Mouse (Mus musculus) heart, adult 18-20 months (tissue): ENCODE data around the gene Gsk3b. TPM values are rescaled to one million over a fixed set of nuclear protein-coding genes. Genes with fewer than 3 reads are reported as not detected.
A peak's percentile ranks its signal among the peaks of the same experiment; 100 is the strongest.
"Not testable (repeated sequence)": the region's sequence is repeated elsewhere in the genome, so short reads cannot be mapped to it uniquely, and the experiment has no call there.

Experiments used
- DNase-seq, 2 experiments: peaks; one replicate each; pipeline ENCODE4 v3.0.0; 2021 to 2022; ENCODE audit warnings: mixed read lengths in 1 of 2
- total RNA-seq, 2 experiments: library from RNA; stranded (reverse); gene quantifications; 2 replicates each; pipeline ENCODE4 v1.2.3; 2021

Gene Gsk3b
- total RNA-seq, 2 experiments from 2014 or later: 49.9 to 53.8 TPM

DNA sequence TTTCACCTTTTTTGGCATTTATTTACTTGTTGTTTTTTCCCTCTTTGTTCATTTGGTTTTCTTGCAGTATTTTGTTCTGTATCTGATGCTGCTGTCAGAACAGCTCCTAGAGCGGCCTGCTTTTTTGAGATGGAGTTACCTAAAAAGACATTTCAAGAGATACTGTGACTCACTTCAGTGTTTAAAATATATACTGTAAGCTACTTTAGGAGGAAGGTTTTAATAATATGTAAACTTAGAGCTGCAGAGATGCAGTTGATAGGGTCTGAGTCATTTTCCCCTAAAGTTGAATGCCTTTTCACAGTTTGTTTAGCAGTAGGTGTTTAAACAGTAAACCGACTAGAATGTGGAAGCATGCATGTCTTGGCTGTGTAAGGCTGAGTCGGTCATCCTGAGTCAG is 101.7 kb downstream of the Gsk3b start:
- no peak for DNase-seq

GRCm38 (mm10) chr16:38191460-38191859 is 102.7 kb downstream of the Gsk3b start:
- DNase-seq: no peak

DNA sequence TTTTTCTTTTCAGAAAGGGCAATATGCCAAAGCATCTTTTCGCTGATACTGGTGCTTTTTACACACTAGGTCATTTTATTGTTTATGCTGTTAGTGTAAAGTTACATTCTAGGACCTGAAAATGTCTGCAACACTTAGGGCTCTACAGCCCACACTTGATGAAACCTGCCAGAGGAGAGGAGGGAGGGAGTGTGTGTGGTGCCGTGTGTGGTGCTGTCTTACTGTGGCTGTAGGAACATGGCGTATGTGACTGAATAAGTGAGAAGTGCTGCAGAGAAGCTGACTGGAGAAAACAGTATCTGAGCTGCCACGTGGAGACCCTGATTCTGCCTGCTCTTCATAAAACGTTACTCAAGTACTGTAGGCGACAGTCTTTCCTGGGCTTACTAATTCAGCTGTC is 103.8 kb downstream of the Gsk3b start:
- no peak for DNase-seq

DNA sequence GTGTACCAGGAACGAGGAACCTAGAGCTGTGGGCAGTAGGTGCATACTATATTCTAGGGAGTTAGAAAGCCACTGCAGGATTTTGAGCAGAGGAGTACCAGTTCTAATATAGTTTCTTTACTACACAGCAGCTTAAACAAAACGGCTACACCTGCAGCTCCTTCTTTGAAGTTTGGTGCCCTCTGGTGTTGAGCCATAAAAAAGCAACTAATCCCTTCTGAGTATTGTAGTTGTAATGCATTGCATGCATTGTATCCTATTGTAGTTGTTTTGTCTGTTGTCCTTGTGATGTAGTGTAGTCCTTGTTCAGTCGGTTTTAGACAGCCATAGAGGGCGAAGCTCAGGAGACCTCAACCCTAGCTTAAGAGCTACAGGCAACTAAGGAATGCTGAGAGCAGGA is 108.5 kb downstream of the Gsk3b start:
- DNase-seq: peak; percentile 56 to 86

DNA sequence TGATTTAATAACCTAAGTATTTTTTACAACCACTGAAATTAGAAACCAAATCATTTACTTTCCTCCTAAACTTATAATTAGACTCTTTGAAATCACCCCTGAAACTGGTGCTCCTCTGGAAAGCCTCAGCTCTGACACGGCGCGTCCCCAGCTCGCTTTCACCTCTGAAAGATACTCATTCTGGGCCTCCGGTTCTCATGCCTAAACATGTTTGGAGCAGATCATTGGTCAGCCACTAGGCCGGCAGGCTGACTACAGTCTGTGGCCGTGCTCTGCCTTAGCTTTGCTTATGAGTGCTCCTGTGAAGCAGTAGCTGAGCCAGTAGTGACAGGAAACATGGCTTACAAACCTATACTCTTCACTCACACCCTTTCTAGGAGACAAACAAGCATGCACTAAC is 116.5 kb downstream of the Gsk3b start:
- no peak for DNase-seq

DNA sequence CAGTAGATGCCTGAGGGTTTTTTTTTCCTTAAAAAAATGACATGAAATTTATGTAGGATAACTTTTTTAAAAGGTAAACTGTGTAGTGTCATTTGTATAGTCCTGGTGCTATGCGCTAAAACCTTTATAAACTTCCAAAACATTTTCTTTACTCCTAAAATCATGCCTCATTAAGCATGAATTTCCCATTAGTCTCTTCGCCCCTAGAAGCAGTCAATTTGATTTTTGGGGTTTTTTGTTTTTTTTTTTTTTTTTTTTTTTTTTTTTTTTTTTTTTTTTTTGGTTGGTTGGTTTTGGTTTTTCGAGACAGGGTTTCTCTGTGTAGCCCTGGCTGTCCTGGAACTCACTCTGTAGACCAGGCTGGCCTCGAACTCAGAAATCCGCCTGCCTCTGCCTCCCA is 133.7 kb downstream of the Gsk3b start:
- not testable (repeated sequence) for DNase-seq

DNA sequence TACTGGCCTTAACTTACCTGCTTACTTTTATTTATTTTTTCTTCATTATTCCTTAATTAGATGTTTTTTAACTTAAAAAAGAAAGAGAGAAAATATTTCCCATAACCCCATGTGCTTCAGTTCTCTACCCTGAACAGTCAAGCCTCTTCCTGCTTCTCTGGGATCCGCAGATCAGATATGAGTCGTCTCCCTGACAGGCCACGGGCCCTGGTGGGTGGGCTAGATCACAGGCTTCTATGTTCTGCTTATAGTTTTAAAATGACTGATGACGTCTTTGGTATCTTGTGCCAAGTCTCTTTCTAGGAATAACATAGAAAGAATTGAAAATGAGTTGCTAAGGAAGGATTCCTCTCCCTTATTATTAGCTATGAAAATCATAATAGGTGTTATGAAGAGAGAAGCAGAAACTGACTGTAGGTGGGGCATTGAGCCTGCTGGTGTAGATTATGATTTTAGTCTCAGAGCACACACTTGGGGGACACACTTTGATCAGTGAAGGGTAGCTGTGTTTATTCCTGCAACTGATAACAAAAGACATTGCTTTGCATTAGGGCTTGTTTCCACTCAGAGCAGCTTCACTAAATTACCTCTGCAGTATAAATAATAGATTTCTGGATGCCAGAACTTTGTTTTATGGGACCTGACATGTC is 148.3 kb downstream of the Gsk3b start:
- no peak for DNase-seq

DNA sequence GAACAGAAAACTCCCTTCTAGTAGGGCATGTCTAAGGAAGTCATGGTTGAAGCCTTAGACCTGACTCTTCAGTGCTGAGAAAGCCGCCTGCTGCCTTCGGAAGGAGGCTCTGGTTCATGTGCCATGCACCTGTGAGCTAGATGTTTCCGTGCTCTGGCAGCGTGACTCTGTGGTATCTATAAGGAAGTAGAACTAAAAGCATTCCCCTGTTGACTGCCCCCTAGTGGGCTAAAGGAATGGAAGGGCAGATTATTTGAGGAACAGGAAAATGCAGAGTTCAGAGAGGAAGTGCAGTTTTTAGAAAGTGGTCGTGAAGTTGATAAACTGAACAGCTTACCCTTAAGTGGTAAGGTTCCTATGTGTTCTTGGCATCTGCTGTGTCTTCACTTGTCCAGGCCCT is 150.9 kb downstream of the Gsk3b start:
- DNase-seq: peak; percentile 46 to 65

DNA sequence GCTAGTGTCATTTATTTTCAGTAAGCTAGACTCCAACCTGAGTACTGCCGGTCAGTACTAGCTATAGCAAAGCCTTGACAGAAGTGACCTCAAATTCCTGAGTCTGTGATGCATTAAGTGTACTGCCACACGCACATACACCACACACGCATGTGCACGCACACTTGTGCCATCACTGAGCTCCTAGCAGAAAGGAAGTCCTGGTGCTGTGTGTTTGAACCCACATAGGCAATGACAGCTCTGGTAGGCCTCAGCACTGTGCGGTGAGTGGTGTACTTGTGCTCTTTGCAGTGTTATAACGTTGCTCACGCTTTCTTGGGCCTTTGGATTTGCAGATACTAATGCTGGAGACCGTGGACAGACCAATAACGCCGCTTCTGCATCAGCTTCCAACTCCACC is 151.4 kb downstream of the Gsk3b start:
- DNase-seq: no peak

- DNase-seq: no peak
These were observed 155.3 kb downstream of the Gsk3b start for GRCm38 (mm10) chr16:38244111-38244510.

DNA sequence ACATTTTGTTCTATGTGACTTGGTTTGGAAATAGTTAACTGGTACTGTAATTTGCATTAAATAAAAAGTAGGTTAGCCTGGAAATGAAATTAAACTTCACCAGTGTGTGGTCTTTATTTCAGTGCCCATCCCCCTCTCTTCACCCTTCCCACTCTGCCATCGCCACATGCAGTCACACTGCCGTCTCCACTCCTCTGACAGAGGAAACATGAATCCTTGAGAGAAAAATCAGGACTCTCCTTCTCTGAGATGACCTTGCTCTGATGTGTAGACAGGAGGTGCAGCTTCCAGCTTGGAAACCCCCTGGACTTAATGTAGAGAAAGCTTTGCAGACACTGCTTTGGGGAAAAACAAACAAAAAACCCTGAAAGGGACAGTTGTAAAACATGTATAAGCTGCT is 156.6 kb downstream of the Gsk3b start:
- no peak for DNase-seq

DNA sequence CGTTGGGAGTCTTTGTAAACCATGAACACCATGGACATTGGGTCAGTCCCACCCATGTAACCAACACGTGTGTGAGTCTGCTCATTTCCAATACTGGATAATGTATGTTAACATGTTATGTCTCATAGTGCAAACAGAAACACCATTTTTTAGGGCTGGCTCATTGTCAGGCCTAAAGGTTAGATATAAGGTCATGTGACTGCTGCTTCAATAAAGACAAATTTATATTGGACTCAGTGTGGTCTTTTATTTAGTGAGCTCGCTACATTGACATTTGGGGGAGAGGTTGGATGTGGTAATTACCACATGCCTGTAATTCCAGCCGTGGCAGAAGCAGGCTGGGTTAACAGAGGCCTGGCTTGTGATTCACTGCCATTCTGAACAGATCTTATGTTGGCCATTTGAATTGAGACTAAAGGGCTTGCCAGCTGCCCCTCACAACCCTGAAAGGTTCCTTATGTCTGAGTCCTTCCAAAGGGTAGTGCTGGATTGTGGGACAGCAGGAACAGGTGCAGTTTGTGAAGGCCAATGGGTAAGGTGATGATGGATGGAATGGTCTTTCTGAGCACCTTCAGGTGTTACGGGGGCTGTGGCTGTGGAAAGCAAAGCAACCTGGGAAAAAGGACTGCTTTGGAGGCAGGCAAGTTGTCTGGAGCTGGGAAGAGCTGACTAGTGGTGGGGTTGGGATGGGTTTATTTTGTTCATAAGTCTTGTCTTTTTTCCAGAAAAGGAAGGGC is 157.2 kb downstream of the Gsk3b start:
- DNase-seq: no peak

GRCm38 (mm10) chr16:38248331-38248961 is 159.6 kb downstream of the Gsk3b start:
- peak in 1 of 2 experiments; percentile 19 for DNase-seq

DNA sequence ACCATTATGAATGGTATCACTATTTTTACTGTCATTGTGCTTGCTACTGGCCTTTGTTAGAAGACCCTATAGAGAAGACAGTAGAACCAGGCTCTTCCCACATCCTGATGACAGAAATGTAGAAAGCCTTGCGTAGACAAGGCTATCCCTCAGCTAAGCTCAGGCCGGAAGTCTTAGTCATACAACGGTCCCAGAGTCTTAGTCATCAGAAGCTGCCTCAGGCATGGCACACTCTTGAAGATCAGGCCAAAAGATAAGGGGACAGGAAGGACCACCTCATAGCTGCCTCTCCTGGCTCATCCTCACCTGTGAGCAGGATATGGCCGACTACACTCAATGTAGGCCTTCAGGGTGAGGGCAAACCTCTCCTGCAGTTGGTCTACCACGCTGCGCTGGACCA is 161.7 kb downstream of the Gsk3b start:
- no peak for DNase-seq

DNA sequence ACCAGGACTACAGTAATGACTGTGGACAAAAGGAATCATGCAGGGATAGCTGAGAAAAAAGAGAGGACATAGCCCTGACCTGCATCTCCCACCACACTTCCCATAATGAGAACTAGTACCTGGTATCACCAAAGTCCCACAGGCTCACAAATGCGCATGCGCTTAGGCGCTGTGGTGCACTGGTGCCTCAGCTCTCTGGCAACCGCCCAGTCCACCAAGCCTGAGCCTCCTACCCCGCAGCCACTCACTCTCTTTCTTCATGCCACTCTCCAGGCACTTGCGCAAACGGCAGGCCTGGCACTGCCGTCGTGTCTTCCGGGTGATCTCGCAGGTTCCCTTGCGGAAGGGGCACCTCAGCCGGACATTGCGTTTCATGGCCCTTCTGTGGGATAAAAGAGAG is 165.2 kb downstream of the Gsk3b start:
- no peak for DNase-seq

DNA sequence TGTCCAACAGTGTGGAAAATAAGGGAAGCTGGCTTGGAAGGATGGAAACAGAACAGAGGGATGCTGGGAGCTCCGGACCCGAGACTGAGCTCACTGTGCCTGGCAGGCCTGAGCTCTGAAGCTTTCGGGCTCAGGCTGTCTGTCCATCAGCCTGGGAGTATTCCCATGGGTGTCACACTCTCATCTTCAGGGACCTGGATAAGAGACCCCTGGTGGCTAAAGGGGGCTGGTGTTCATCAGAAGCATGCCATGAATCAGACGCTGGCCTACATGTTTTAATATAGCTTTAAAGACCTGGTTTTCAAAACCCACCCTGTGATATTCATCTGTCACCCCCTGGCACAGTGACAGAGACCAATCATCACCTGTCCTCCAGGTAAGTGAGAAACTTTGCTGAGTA is 166.3 kb downstream of the Gsk3b start:
- DNase-seq: no peak

- no peak for DNase-seq
These were observed 167.1 kb downstream of the Gsk3b start for GRCm38 (mm10) chr16:38255927-38256326.

DNA sequence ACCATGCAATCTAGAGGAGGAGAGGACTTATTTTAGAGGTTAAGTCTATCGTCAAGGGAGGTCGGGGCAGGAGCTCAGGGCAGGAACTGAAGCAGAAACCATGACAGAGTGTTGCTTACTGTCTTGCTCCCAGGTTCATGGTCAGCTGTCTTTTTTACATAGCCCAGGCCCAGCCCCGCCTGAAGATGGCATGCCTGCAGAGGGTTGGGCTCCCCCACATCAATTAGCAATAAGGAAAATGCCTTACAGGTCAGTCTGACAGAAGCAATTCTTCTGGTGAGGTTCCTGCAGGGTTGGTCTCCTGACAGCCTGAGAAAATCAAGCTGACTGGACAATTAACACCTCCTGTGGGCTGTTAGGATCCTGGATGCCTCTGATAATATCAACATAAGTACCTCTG is 182.8 kb downstream of the Gsk3b start:
- no peak for DNase-seq

- no peak for DNase-seq
These were observed 183.7 kb downstream of the Gsk3b start for GRCm38 (mm10) chr16:38272483-38272882.

GRCm38 (mm10) chr16:38274737-38275136 is 185.9 kb downstream of the Gsk3b start:
- no peak for DNase-seq

- no peak for DNase-seq
These were observed 191.0 kb downstream of the Gsk3b start for GRCm38 (mm10) chr16:38279794-38280193.

- no peak for DNase-seq
These were observed 192.2 kb downstream of the Gsk3b start for GRCm38 (mm10) chr16:38280951-38281350.

DNA sequence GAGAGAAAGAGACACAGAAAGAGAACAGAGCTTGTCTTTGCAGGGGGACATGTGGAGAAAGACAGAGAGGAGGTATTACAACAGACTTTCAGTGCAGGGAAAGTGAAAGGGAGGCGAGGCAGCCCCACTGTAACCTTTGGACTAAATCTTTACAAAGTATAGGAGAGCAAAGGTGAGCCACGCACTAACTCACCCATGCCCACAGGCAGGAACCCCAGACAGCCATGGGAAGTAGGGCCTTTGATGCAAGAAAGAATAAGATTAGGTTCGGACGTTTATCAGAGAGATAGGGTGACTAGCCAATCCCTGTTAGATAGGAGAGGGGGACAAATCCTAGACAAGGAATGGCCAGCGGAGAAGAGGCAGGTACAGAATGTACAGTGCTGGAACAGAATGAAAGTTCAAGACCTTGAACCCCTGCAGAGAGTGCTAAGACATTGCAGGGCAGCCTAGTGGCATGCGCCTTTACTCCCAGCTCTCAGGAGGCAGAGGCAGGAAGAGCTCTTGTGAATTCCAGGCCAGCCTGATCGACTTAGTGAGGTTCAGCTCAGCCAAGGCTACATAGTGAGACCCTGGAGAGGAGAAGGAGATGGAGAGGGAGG is 193.9 kb downstream of the Gsk3b start:
- no peak for DNase-seq
